Mouse (Mus musculus): Measurements from ENCODE around the gene Fuk.

GRCm38 (mm10) chr8:110905404-110905803, 3.1 kb upstream of the Fuk start:
- TF ChIP-seq CTCF (IDR thresholded peaks at IDR 0.05; ENCODE audit: low read depth) (no peak), EP300 (IDR thresholded peaks at IDR 0.05; ENCODE audit: low read depth) (no peak)

Measured in liver, postnatal 0 days (tissue).